Mouse (Mus musculus): ENCODE data around the gene Tmcc2.

Tmcc2 gene

DNA sequence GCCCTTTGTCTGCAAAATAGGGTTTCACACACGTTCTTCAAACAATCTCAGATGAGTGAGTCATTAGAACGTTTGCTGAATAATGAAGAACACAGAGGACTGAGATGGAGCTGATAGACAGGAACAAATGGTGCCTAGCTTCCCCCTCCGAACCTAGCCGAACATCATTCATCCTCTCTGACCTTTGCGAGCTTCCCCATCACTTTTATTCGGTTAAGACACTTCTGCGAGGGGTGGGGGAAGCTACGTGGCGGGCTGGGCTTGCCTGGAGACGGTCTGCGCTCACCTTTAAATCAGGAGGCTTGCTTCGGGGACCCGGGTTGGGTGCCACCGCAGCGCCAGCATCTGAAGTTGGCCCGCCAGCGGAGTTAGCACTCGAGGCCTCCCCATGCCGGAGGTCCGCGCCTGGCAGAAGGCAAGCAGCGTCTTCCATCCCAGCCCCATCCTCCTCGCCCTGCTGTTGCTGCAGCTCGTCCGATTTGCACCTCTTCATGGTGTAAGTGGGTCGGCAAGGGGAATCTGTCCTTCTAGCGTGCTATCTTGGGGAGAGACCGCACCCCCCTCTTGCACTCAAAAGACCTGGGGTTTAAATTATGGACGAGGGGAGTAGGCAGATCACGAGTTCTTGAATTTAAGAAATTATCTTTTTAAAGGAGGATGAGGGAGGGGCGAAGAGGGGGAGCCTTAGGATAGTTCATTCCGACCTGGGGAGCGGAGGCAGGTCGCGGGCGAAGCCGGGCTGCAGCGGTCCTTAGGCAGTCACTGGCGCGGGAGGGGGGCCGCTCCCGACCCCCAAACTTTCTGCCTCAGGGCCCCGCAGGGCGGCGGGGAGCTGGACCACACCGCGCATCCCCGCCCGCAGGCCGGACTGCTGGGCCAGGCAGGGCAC, at the start of gene Tmcc2:
Gene Tmcc2 (minus strand): TSS at position 591 of the 889 bp plus-strand sequence.
- in situ Hi-C loops (cut with MboI; ENCODE audit: low sequenced_read_pairs): no loop called here

DNA sequence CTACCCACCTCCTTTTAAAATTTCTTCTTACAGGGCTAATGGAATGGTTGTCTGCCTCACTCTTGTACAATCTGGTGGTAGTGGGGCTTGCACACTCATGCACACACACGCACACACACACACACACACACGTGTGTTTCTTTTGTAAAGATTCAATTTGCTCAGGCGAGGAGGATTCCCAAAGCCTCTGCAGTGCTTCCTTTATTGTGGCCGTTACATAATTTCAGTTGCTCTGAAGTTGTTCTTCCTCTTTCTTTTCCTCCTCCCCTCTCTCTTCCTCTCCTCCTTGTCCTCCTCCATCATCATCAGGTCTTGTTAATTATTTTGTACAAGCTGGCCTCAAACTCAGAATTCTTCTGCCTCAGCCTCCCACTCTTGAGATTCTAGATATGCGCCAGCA, 46.3 kb upstream of the Tmcc2 start:
- in situ Hi-C loops (cut with MboI; ENCODE audit: low sequenced_read_pairs): no loop called here

DNA sequence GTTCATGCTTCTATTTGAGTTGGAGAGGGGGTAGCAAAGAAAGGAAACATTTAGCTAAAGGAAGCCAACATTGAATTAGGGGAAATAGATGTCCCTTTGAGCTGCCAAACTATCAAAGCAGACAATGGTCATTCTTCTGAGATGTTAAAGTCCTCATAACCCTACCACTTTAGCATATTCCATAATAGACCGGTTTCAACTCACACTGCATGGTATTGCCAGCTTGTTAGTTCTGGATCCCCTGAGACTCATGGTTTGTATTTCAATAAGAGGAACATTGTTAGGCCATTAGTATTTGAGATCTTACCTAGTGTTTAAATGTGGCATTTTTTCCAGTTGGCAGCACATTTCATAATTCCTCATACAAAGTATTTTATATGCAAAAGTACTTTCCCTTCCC, 45.9 kb upstream of the Tmcc2 start:
- in situ Hi-C loops (cut with MboI; ENCODE audit: low sequenced_read_pairs): no loop called here

DNA sequence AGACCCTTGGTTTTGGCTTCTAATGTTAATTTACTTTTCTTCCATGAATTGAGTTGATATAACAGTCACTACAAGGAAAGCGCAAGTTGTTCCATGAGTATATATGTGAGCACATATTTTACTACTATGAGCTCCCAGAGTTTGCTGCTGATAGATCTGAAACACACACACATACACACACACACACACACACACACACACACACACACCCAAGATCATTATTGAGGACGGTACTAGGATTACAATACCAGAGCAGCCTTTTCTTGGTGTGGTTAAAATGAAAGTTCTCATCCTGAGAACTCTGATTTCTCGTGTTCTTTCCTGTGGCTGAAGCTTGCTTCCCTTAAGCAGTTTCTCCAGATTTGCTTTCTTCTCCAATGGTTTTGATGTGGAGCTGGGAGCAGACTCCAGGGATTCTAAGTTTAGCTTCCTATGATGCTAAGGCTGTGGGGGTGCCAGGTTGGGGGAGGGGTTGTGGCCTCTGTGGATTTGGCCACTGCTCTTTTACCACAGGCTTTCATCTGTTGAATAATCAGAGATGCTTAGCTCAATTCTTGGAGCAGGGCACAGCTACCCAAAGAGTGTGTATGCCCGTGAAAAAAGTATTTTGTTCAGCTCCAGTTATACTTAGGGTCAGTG, 45.4 kb upstream of the Tmcc2 start:
- in situ Hi-C loops (cut with MboI; ENCODE audit: low sequenced_read_pairs): no loop called here

DNA sequence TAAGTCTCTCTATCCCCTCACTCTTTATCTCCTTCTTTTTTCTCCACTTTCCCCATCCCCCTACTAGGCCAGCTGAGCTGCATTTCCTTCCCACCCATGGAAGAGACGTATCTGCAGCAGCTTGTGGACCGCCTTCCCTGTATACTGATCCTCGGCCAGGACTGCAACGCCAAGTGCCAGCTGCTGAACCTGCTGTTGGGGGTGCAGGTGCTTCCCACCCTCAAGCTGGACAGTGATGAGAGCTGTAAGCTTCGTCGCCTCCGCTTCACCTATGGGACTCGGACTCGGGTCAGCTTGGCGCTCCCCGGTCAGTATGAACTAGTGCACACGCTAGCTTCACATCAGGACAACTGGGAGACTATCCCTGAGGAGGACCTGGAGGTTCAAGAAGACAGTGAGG, 43.0 kb upstream of the Tmcc2 start:
- in situ Hi-C loops (cut with MboI; ENCODE audit: low sequenced_read_pairs): no loop called here

DNA sequence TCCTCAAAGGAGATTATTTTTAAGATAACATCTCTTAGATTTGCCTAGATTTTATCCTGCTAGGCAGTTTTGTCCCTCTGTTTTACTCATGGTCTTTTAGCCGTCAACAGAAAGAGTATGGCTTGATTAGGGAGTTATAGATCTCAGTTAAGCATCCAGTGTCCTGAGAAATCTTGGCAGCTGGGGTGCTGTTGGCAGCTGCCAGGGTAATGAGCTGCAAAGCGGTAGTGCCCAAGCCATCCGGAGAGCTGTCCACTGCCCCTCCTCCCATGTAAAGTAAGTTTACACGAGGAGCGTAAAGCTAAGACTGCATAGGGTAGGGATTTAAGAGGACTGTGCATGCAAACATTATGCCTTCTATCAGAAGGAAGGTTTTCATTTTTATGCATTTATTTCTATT, 42.3 kb upstream of the Tmcc2 start:
- in situ Hi-C loops (cut with MboI; ENCODE audit: low sequenced_read_pairs): no loop called here

DNA sequence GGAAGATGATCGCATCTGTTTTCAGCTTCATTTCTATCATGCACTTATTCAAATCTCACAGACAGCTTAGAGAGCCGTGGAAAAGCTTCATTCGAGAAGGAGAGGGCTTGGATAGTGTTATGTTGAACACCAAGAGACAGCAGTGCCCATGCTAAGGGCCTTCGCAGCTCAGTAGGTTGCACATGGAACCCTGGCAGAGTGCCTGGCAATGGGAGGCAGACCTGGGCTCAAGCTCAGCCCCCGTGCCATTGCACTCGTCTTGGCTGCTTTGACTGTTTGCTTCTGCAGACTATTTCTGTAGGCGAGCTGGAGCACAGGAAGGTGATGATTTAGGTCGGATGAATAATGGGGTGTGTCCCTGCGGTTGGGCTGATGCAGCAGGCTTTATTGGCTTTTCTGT, 40.6 kb upstream of the Tmcc2 start:
- in situ Hi-C loops (cut with MboI; ENCODE audit: low sequenced_read_pairs): no loop called here

DNA sequence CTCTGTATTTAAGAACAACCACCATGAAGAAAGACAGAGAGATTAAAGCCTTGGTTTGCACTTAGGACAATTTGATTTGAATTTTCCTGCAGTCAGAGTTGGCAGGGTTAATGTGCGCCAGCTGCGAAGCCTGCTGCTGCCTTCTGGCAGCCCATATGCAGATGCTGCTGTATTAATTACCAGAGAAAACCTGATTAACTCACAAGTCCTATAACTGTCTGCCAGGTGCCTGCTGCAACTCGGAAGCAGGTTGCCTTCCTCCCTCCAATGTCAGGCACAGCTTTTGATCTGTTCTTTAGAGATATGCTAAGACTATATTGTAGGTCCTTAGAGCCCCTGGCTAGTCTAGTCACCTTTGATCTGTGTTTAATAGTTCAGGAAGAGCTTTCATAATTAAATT, 39.7 kb upstream of the Tmcc2 start:
- in situ Hi-C loops (cut with MboI; ENCODE audit: low sequenced_read_pairs): no loop called here

DNA sequence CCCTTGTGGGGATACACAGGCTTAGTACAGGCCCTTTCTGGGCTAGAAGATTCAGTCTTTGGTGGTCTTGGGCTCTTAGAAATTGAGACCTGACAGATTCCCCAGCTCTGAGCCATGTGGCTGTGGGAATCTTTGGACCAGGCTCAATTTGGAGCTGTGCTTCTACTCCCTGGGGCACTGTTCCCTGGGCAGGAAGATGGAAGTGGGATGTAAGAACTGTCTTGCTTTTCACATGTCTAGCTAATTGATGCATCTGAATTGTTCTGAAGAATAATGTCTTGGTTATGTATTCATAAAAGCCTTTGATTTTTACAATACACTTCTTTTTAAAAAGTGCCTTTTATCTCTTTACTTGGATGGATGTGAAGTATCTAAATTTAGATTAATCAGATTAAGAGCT, 34.5 kb upstream of the Tmcc2 start:
- in situ Hi-C loops (cut with MboI; ENCODE audit: low sequenced_read_pairs): no loop called here

DNA sequence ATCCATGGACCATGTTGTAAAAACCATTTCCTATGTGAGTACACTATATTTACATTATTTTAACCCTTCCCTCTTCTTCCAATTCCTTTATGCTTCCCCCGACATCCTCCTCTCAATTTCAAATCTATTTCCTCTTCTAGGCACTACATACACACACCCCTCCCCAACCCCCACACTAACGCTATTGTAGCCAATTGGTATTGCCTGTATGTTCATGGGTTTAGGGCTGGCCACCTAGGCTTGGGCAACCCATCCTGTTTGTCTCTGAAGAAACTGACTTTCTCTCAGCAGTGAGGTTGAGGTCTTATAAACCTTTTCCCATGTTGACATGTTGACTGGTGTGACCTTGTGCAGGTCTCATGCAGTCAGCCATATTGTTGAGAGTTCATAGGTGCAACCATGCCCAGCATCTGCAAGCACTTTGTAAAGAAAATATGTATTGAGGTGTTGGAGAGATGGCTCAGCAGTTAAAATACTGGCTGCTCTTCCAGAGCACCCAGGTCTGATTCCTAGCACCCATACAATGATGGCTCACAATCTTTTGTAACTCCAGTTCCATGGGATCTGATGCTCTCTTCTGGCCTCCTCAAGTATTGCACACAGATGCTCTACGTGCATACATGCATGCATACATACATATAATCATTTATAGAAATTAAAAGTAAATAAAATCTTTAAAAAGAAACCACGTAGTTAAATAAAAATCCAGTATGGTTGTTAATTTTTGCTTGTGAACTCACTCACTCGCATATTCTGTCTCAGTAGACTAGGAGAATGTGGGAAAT, 32.0 kb upstream of the Tmcc2 start:
- in situ Hi-C loops (cut with MboI; ENCODE audit: low sequenced_read_pairs): no loop called here

DNA sequence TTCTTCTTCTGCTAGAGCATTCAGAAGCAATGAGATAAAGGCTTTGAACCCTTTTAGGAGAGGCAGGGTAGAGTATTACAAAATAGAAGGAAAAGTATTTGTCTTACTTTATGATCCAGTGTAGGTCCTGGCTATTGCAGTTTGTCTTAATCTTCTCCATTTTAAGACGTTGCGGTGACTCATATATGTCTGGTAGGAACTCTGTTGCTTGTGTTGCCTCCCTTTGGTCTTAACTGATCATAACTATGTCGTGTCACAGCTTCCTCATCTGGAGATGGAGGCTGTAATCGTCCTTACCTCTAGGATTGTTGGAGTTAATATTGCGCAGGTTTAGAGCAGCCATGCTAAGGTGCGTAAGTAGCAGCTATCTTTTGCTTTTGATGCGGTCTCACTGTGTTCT, 29.6 kb upstream of the Tmcc2 start:
- in situ Hi-C loops (cut with MboI; ENCODE audit: low sequenced_read_pairs): no loop called here

DNA sequence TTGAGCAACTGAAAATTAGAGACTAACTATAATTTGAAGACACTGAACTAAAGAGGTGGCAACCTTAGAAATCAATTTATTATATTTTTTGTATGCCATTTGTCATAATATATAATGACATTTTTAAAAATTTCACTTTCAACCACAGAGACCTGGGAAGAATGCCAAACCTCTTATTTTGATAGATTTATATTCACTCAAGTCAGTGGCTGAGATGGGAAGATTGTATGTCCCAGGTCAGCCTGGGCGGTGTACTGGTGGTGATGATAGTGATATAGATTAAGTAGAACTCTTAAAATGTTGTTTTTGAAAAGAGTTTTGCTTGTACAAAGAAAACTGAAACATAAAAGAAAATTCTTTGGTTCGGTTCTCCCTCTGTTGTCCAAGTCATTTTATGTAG, 29.1 kb upstream of the Tmcc2 start:
- in situ Hi-C loops (cut with MboI; ENCODE audit: low sequenced_read_pairs): no loop called here

DNA sequence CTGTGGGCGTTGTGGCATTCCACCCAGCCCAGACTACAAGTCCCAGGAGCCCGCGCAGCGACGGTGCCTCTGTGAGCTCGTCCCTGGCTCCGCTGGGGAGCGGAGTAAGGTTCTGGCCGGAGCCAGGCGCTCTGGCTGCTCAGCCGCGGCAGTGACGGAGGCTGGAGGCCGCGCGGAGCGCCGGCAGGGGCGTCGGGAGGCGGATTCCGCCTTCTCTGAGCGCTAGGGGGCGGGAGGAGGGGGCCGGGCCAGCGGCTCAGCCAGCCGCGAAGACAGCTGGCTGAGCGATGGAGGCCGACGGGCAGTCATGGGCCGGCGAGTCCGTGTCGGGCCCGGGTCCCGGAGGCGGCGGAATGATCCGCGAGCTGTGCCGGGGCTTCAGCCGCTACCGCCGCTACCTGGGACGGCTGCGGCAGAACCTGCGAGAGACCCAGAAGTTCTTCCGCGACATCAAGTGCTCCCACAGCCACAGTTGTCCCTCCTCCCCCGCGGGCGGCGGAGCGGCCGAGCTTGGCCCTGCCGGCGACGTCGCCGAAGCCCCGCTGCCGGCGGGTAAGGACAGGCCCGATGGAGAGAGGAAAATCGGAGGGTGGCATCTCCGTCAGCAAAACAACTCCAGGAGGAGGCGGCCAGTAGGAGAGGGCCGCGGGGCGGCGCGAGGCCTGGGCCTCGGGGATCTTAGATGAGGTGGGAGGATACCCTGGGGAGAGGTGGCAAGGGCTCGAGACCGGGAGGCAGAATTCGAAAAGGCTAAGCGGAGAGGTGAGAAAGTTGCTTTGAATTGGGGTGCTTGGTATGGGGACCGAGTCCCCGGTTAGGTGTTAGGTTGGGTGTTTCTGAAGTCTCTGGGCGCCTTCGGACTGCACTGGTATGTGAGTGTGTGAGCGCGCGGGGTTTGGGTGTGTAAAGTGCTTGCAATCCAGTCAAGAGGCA, 26.5 kb upstream of the Tmcc2 start, which contains the start of gene Dstyk:
Gene Dstyk (plus strand): TSS at position 237 of the 933 bp plus-strand sequence.
- in situ Hi-C loops (cut with MboI; ENCODE audit: low sequenced_read_pairs): no loop called here

DNA sequence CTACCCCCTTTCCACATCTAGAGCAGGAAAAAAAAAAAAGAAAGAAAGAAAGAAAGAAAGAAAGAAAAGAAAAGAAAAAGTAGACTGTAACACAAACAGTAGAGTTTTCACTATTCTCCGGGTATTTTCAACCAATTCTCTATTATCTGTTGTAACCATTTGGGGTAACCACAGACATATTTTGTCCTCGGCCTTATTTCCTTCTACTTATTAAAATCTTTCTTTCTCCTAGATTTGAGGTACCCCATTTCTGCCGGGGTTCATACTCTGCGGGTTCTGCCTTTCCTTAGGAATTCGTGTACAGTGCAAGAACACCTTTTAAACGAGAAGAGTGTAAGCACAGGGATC, 25.8 kb upstream of the Tmcc2 start:
- in situ Hi-C loops (cut with MboI; ENCODE audit: low sequenced_read_pairs): no loop called here

DNA sequence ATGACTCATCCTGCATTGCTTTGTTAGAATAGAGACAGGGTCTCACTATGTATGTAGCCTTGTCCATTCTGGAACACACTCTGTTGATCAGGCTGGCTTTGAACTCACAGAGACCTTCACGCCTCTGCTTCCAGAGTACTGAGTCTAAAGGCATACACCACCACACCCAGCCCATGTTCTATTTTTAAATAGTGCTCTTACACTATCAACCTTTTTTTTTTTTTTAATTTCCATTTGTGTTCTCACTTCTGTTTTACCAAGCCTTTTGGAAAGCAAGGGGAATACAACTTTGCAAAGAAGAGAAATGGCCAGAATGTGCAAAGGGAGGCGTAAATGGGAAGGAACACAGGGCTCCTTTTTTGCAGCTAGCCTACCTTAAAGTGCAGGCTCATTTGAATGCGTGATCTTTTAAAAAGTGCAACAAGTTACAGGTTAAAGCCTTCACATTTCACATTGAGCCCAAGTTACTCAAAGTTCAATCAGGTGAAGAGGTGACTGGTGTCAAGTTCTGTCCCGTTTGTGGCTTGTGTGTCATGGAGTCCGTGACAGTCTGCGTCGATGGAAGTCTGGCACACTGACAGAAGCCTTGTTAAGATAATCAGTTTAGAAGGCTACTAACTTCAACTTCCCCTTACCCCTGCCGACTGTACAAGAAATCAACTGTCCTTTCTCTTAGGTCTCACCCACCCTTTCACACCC, 25.3 kb upstream of the Tmcc2 start:
- in situ Hi-C loops (cut with MboI; ENCODE audit: low sequenced_read_pairs): no loop called here

DNA sequence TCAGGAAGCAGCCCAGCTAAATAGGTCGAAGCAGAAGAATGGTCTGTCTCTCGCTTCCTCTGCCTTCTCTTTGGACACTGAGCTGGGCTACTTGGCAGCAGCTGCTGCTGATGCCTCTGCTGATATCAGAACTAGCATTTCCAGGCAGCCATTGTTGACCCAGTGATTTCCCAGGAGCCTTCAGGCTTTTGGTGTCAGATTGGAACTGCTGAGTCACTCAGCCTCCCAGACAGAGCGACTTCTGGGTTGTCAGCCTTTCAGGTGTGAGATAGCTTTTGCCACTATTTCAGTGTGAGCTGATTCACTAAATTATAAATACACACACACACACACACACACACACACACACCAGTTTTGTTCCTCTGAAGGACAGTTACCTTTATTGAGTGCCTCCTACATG, 19.6 kb upstream of the Tmcc2 start:
- in situ Hi-C loops (cut with MboI; ENCODE audit: low sequenced_read_pairs): no loop called here

DNA sequence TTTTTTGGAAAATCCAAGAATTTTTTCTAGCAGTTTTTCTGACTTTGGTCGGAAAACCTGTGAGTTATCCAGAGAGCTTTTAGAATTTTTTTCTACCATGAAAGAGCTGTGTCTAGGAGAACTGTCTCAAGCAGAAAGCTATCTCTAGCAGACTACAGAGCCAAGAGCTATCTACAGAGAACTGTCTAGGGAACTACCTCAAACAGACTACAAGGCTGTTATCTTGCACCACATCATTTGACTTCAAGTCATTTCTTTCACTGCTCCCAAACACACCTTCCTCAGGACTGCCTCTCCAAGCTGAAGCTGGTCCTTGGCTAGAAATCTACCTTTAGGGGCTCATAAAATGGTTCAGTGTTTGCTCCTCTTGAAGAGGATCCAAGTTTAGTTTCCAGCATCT, 10.8 kb upstream of the Tmcc2 start:
- in situ Hi-C loops (cut with MboI; ENCODE audit: low sequenced_read_pairs): no loop called here

DNA sequence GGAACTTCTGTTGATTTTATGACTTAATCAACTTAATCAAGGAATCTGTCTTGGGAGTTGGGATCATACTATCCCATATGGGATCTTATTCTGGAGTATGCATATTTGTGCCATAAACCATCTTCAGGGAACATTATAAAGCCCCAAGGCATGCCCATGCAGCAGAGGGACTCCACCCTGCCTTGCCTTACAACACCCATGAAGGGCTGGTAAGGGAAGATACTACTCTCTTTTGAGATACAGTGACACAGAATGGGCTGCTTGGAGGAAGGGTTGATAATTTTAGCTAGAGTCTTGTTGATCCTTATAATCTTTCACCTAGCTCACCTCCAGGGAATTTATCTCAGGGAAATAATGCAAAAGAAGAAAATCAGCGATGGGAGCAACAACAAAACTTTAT, 9.5 kb upstream of the Tmcc2 start:
- in situ Hi-C loops (cut with MboI; ENCODE audit: low sequenced_read_pairs): no loop called here

DNA sequence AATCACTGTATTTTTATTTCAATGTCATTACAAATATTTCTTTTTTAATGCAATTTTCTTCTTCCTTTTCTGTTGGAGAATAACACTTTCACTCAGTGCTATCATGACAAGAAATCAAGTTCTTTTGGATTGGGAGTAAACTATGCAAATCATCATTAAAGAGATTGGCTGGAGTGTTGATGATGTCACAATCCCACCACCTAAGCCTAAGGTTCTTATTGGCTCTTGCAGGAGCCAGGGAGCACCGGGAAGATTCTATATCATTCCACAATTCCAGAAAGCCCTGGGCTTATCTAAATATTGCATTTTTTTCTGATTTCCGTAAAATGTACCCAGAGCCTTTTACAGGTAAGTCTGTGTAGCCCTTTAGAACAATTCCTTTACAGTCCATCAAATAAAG, 5.6 kb upstream of the Tmcc2 start:
- in situ Hi-C loops (cut with MboI; ENCODE audit: low sequenced_read_pairs): no loop called here

DNA sequence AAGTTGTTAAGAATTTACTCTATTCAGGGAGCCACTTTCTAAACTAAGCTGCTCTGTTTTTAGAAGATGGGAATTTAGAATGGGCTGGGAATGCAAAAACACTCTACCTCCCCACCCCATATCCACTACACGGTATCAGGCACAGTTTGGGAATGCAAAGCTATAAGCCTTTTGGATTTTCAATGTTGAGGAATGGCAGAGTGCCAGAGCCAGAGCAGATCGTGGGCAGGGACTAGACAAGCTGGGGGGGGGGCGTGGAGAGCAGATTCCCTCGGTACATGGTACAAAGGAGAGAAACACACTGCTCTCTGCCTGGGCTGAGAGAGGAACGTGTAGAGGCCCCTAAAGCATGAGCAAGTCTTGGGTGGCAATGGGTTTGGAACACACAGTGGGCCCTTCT, 1.8 kb upstream of the Tmcc2 start:
- in situ Hi-C loops (cut with MboI; ENCODE audit: low sequenced_read_pairs): no loop called here

Measured in CH12F3 (cell line).